Mouse (Mus musculus): ENCODE measurements around the gene Slc12a6. TPM values are rescaled to one million over a fixed set of nuclear protein-coding genes. Genes with fewer than 3 reads are reported as not detected.

Slc12a6 gene
- polyA plus RNA-seq, 1 experiment: 96.9 TPM

GRCm38 (mm10) chr2:112238006-112238405 is 27.6 kb upstream of the Slc12a6 start:
- H3K4me1 ChIP-seq (ENCODE audit: control insufficient read depth, insufficient read depth, low read length): peaks cover 2% of the 10 kb centered on the region; the same call in 1 of the 2 replicates
- no peak for TF ChIP-seq POLR2A (IDR thresholded peaks at IDR 0.05; ENCODE audit: borderline replicate concordance, insufficient read depth, low read length)
- TF ChIP-seq CTCF (IDR thresholded peaks at IDR 0.05; ENCODE audit: borderline replicate concordance, insufficient read depth, low read depth, low read length): no peak
- 26% methylated on average over 4 of the region's 4 CpGs for WGBS
- no peak overlapping the region for H3K4me3 ChIP-seq (replicated peaks; ENCODE audit: insufficient read depth, low read depth, low read length)
- H3K27me3 ChIP-seq (ENCODE audit: control insufficient read depth, insufficient read depth, low read length): no peaks in the 10 kb centered on the region
- no peak overlapping the region for H3K27ac ChIP-seq (ENCODE audit: insufficient read depth, low read length)
- no peak for DNase-seq

- H3K27ac ChIP-seq (ENCODE audit: insufficient read depth, low read length): peak within 1 kb of the TSS; percentile 94
- peak within 1 kb of the TSS; percentile 91 for H3K4me3 ChIP-seq (replicated peaks; ENCODE audit: insufficient read depth, low read depth, low read length)
- no peaks in the 10 kb centered on the region for H3K27me3 ChIP-seq (ENCODE audit: control insufficient read depth, insufficient read depth, low read length)
- DNase-seq: peak; percentile 88 to 94
- peaks cover 2% of the 10 kb centered on the region; the same call in 1 of the 2 replicates for H3K4me1 ChIP-seq (ENCODE audit: control insufficient read depth, insufficient read depth, low read length)
- under 1% methylated on average over 92 of the region's 94 CpGs for WGBS
- TF ChIP-seq POLR2A (IDR thresholded peaks at IDR 0.05; ENCODE audit: borderline replicate concordance, insufficient read depth, low read length) (peak; percentile 48; the same call in 1 of the 2 replicates), CTCF (IDR thresholded peaks at IDR 0.05; ENCODE audit: borderline replicate concordance, insufficient read depth, low read depth, low read length) (peak; percentile 73)
Measured at GRCm38 (mm10) chr2:112239212-112239934, 26.3 kb upstream of the Slc12a6 start, which contains the start of gene Lpcat4. TSS of gene Lpcat4 (plus strand) at chr2:112239468.

GRCm38 (mm10) chr2:112239935-112240721 is 25.5 kb upstream of the Slc12a6 start:
- under 1% methylated on average over 28 of the region's 28 CpGs for WGBS
- H3K4me1 ChIP-seq (ENCODE audit: control insufficient read depth, insufficient read depth, low read length): peaks cover 2% of the 10 kb centered on the region; the same call in 1 of the 2 replicates
- peak; percentile 48 to 62 for DNase-seq
- TF ChIP-seq POLR2A (IDR thresholded peaks at IDR 0.05; ENCODE audit: borderline replicate concordance, insufficient read depth, low read length): no peak
- peak overlapping the region; percentile 91 for H3K4me3 ChIP-seq (replicated peaks; ENCODE audit: insufficient read depth, low read depth, low read length)
- peak overlapping the region; percentile 83; the same call in 1 of the 2 replicates for H3K27ac ChIP-seq (ENCODE audit: insufficient read depth, low read length)
- H3K27me3 ChIP-seq (ENCODE audit: control insufficient read depth, insufficient read depth, low read length): no peaks in the 10 kb centered on the region

GRCm38 (mm10) chr2:112241787-112242186 is 23.8 kb upstream of the Slc12a6 start:
- Histone ChIP-seq H3K4me3 (replicated peaks; ENCODE audit: insufficient read depth, low read depth, low read length) (no peak overlapping the region), H3K27me3 (ENCODE audit: control insufficient read depth, insufficient read depth, low read length) (no peaks in the 10 kb centered on the region), H3K4me1 (ENCODE audit: control insufficient read depth, insufficient read depth, low read length) (peaks cover 2% of the 10 kb centered on the region; the same call in 1 of the 2 replicates), H3K27ac (ENCODE audit: insufficient read depth, low read length) (no peak overlapping the region)
- 81% methylated on average over 14 of the region's 14 CpGs for WGBS
- no peak for DNase-seq
- TF ChIP-seq POLR2A (IDR thresholded peaks at IDR 0.05; ENCODE audit: borderline replicate concordance, insufficient read depth, low read length) (no peak), CTCF (IDR thresholded peaks at IDR 0.05; ENCODE audit: borderline replicate concordance, insufficient read depth, low read depth, low read length) (no peak)

- Histone ChIP-seq H3K27ac (ENCODE audit: insufficient read depth, low read length) (no peak overlapping the region), H3K4me1 (ENCODE audit: control insufficient read depth, insufficient read depth, low read length) (peaks cover 2% of the 10 kb centered on the region; the same call in 1 of the 2 replicates), H3K27me3 (ENCODE audit: control insufficient read depth, insufficient read depth, low read length) (no peaks in the 10 kb centered on the region), H3K4me3 (replicated peaks; ENCODE audit: insufficient read depth, low read depth, low read length) (no peak overlapping the region)
- WGBS: 75% methylated on average over 5 of the region's 5 CpGs
- DNase-seq: no peak
- TF ChIP-seq POLR2A (IDR thresholded peaks at IDR 0.05; ENCODE audit: borderline replicate concordance, insufficient read depth, low read length): no peak
- TF ChIP-seq CTCF (IDR thresholded peaks at IDR 0.05; ENCODE audit: borderline replicate concordance, insufficient read depth, low read depth, low read length): no peak
Measured at GRCm38 (mm10) chr2:112245307-112245706, 20.3 kb upstream of the Slc12a6 start.

- Histone ChIP-seq H3K27ac (ENCODE audit: insufficient read depth, low read length) (no peak overlapping the region), H3K4me3 (replicated peaks; ENCODE audit: insufficient read depth, low read depth, low read length) (no peak overlapping the region), H3K4me1 (ENCODE audit: control insufficient read depth, insufficient read depth, low read length) (peaks cover 2% of the 10 kb centered on the region; the same call in 1 of the 2 replicates), H3K27me3 (ENCODE audit: control insufficient read depth, insufficient read depth, low read length) (no peaks in the 10 kb centered on the region)
- 76% methylated on average over 6 of the region's 6 CpGs for WGBS
- no peak for DNase-seq
- no peak for TF ChIP-seq POLR2A (IDR thresholded peaks at IDR 0.05; ENCODE audit: borderline replicate concordance, insufficient read depth, low read length)
- no peak for TF ChIP-seq CTCF (IDR thresholded peaks at IDR 0.05; ENCODE audit: borderline replicate concordance, insufficient read depth, low read depth, low read length)
Measured at GRCm38 (mm10) chr2:112246193-112246592, 19.4 kb upstream of the Slc12a6 start.

- H3K27me3 ChIP-seq (ENCODE audit: control insufficient read depth, insufficient read depth, low read length): no peaks in the 10 kb centered on the region
- no peak for TF ChIP-seq CTCF (IDR thresholded peaks at IDR 0.05; ENCODE audit: borderline replicate concordance, insufficient read depth, low read depth, low read length)
- TF ChIP-seq POLR2A (IDR thresholded peaks at IDR 0.05; ENCODE audit: borderline replicate concordance, insufficient read depth, low read length): no peak
- no peak overlapping the region for H3K4me3 ChIP-seq (replicated peaks; ENCODE audit: insufficient read depth, low read depth, low read length)
- H3K27ac ChIP-seq (ENCODE audit: insufficient read depth, low read length): no peak overlapping the region
- WGBS: 80% methylated on average over 10 of the region's 10 CpGs
- no peaks in the 10 kb centered on the region for H3K4me1 ChIP-seq (ENCODE audit: control insufficient read depth, insufficient read depth, low read length)
- no peak for DNase-seq
Measured at GRCm38 (mm10) chr2:112247323-112247722, 18.3 kb upstream of the Slc12a6 start.
